Mouse (Mus musculus) midbrain, embryonic 11.5 days (tissue): ENCODE measurements around the gene Lrwd1. TPM values are rescaled to one million over a fixed set of nuclear protein-coding genes. Genes with fewer than 3 reads are reported as not detected.

Source experiments
- ATAC-seq: fragments of 200-750 bp; cut with Nextera tagmentation; 2 replicates; pipeline ENCODE4 v1.8.0; 2017; ENCODE audit warnings: moderate TSS enrichment, moderate library complexity; ENCODE audit not compliant: low FRiP score
- DNase-seq: peaks from one replicate; pipeline ENCODE4 v3.0.0; 2015; ENCODE audit warnings: low spot score; ENCODE audit errors: missing footprints
- H3K27ac ChIP-seq: fragments of 300-500 bp; sonication (generic); 2 replicates; pipeline ENCODE4 v1.5.1; 2014; ENCODE audit warnings: low read depth, low read length
- H3K27me3 ChIP-seq: fragments of 300-500 bp; sonication (generic); 2 replicates; pipeline ENCODE4 v1.6.1; 2014; ENCODE audit warnings: mild to moderate bottlenecking, low read length, moderate library complexity, mixed read lengths; ENCODE audit not compliant: control insufficient read depth, insufficient read depth
- H3K36me3 ChIP-seq: fragments of 300-500 bp; sonication (generic); 2 replicates; pipeline ENCODE4 v1.6.1; 2014; ENCODE audit warnings: mild to moderate bottlenecking, low read length, moderate library complexity, mixed read lengths; ENCODE audit not compliant: control insufficient read depth, insufficient read depth
- H3K4me1 ChIP-seq: fragments of 300-500 bp; sonication (generic); 2 replicates; pipeline ENCODE4 v1.6.1; 2014; ENCODE audit warnings: low read length; ENCODE audit not compliant: control insufficient read depth, insufficient read depth
- H3K4me2 ChIP-seq: fragments of 300-500 bp; sonication (generic); 2 replicates; pipeline ENCODE4 v1.6.1; 2014; ENCODE audit warnings: mild to moderate bottlenecking, moderate library complexity
- H3K4me3 ChIP-seq: fragments of 300-500 bp; sonication (generic); 2 replicates; pipeline ENCODE4 v1.5.1; 2014; ENCODE audit warnings: low read depth, low read length
- H3K9ac ChIP-seq: fragments of 300-500 bp; sonication (generic); 2 replicates; pipeline ENCODE4 v1.6.1; 2014; ENCODE audit warnings: low read length
- H3K9me3 ChIP-seq: fragments of 300-500 bp; sonication (generic); 2 replicates; pipeline ENCODE4 v1.6.1; 2016; ENCODE audit warnings: low read length; ENCODE audit not compliant: control insufficient read depth
- WGBS: fragments of 180-500 bp; shearing (Covaris S2); extraction: QIAGEN DNeasy Blood & Tissue Kit; methylation state at CpG from one replicate; pipeline ENCODE4 v1.1.7; 2014; 5-methylcytosine and 5-hydroxymethylcytosine counted together
- polyA plus RNA-seq: library from polyadenylated mRNA; unstranded; fragments of >200 nt; fragmentation: Nextera tagmentation; extraction: Ambion mirVana; gene quantifications from 2 replicates; pipeline ENCODE4 v1.2.1, GENCODE M21; 2014

Lrwd1 gene
- polyA plus RNA-seq, 1 experiment from 2014 or later: 40.9 TPM

GRCm38 (mm10) chr5:136084891-136085651 is 50.8 kb downstream of the Lrwd1 start:
- ATAC-seq (peak; percentile 56; the same call in 1 of the 2 replicates), DNase-seq (peak; percentile 91)
- Histone ChIP-seq H3K4me3 (peak overlapping the region; percentile 49; the same call in 1 of the 2 replicates), H3K27me3 (peaks cover 11% of the 10 kb centered on the region), H3K36me3 (no peaks in the 10 kb centered on the region), H3K4me2 (peak overlapping the region; percentile 84), H3K9ac (no peak overlapping the region), H3K27ac (no peak overlapping the region), H3K4me1 (peaks cover 16% of the 10 kb centered on the region), H3K9me3 (no peaks in the 10 kb centered on the region)
- WGBS: 4% methylated on average over 21 of the region's 21 CpGs

GRCm38 (mm10) chr5:136084144-136084881 is 51.6 kb downstream of the Lrwd1 start:
- no peaks in the 10 kb centered on the region for H3K9me3 ChIP-seq
- peak; percentile 86 for DNase-seq
- 1% methylated on average over 23 of the region's 23 CpGs for WGBS

GRCm38 (mm10) chr5:136083669-136084107 is 52.2 kb downstream of the Lrwd1 start, which contains the start of gene Rasa4:
Gene Rasa4 (plus strand): TSS chr5:136083916.
- ATAC-seq (peak; percentile 96), DNase-seq (peak; percentile 99)
- Histone ChIP-seq H3K27me3 (peaks cover 11% of the 10 kb centered on the region), H3K4me1 (peaks cover 16% of the 10 kb centered on the region), H3K27ac (no peak within 1 kb of the TSS), H3K4me3 (peak within 1 kb of the TSS; percentile 49), H3K4me2 (peak within 1 kb of the TSS; percentile 84), H3K9ac (peak within 1 kb of the TSS; percentile 54), H3K9me3 (no peaks in the 10 kb centered on the region), H3K36me3 (no peaks in the 10 kb centered on the region)
- 0% methylated on average over 28 of the region's 28 CpGs for WGBS

More at GRCm38 (mm10) chr5:136084144-136084881, 51.6 kb downstream of the Lrwd1 start:
- H3K4me3 ChIP-seq: peak overlapping the region; percentile 49
- no peaks in the 10 kb centered on the region for H3K36me3 ChIP-seq
- peaks cover 16% of the 10 kb centered on the region for H3K4me1 ChIP-seq
- H3K4me2 ChIP-seq: peak overlapping the region; percentile 84
- peak overlapping the region; percentile 54 for H3K9ac ChIP-seq
- H3K27ac ChIP-seq: no peak overlapping the region
- peak; percentile 40 for ATAC-seq
- peaks cover 11% of the 10 kb centered on the region for H3K27me3 ChIP-seq

GRCm38 (mm10) chr5:136082345-136082744 is 53.5 kb downstream of the Lrwd1 start:
- no peak for DNase-seq
- Histone ChIP-seq H3K36me3 (no peaks in the 10 kb centered on the region), H3K4me1 (peaks cover 16% of the 10 kb centered on the region), H3K27me3 (peaks cover 11% of the 10 kb centered on the region), H3K4me3 (no peak overlapping the region), H3K27ac (no peak overlapping the region), H3K4me2 (no peak overlapping the region), H3K9ac (no peak overlapping the region), H3K9me3 (no peaks in the 10 kb centered on the region)
- no peak for ATAC-seq
- 80% methylated on average over 4 of the region's 4 CpGs for WGBS

GRCm38 (mm10) chr5:136078136-136078535 is 57.7 kb downstream of the Lrwd1 start:
- ATAC-seq (no peak), DNase-seq (no peak)
- 95% methylated on average over 5 of the region's 5 CpGs for WGBS
- Histone ChIP-seq H3K9ac (no peak overlapping the region), H3K4me3 (no peak overlapping the region), H3K9me3 (no peaks in the 10 kb centered on the region), H3K36me3 (no peaks in the 10 kb centered on the region), H3K27me3 (no peaks in the 10 kb centered on the region), H3K4me2 (no peak overlapping the region), H3K4me1 (no peaks in the 10 kb centered on the region), H3K27ac (no peak overlapping the region)

- Histone ChIP-seq H3K36me3 (no peaks in the 10 kb centered on the region), H3K4me2 (no peak overlapping the region), H3K27me3 (no peaks in the 10 kb centered on the region), H3K4me3 (no peak overlapping the region), H3K9ac (no peak overlapping the region), H3K27ac (no peak overlapping the region), H3K9me3 (no peaks in the 10 kb centered on the region), H3K4me1 (no peaks in the 10 kb centered on the region)
- DNase-seq (no peak), ATAC-seq (no peak)
- WGBS: 88% methylated on average over 9 of the region's 9 CpGs
These were observed 58.8 kb downstream of the Lrwd1 start for GRCm38 (mm10) chr5:136077001-136077550.

GRCm38 (mm10) chr5:136076284-136076683 is 59.6 kb downstream of the Lrwd1 start:
- Histone ChIP-seq H3K27ac (no peak overlapping the region), H3K4me3 (no peak overlapping the region), H3K36me3 (no peaks in the 10 kb centered on the region), H3K4me2 (no peak overlapping the region), H3K27me3 (no peaks in the 10 kb centered on the region), H3K9ac (no peak overlapping the region; the same call in 1 of the 2 replicates), H3K9me3 (no peaks in the 10 kb centered on the region), H3K4me1 (no peaks in the 10 kb centered on the region)
- no peak for ATAC-seq
- WGBS: 64% methylated on average over 7 of the region's 7 CpGs
- no peak for DNase-seq

- Histone ChIP-seq H3K9me3 (no peaks in the 10 kb centered on the region), H3K4me1 (no peaks in the 10 kb centered on the region), H3K9ac (no peak overlapping the region), H3K27me3 (no peaks in the 10 kb centered on the region), H3K4me3 (no peak overlapping the region), H3K4me2 (no peak overlapping the region), H3K36me3 (no peaks in the 10 kb centered on the region), H3K27ac (no peak overlapping the region)
- 91% methylated on average over 5 of the region's 5 CpGs for WGBS
- ATAC-seq (no peak), DNase-seq (no peak)
These were observed 60.8 kb downstream of the Lrwd1 start for GRCm38 (mm10) chr5:136075076-136075475.

GRCm38 (mm10) chr5:136073526-136073925 is 62.3 kb downstream of the Lrwd1 start:
- ATAC-seq (no peak), DNase-seq (no peak)
- H3K4me1 ChIP-seq: no peaks in the 10 kb centered on the region
- no peaks in the 10 kb centered on the region for H3K9me3 ChIP-seq
- WGBS: 71% methylated on average over 11 of the region's 11 CpGs
- H3K4me2 ChIP-seq: no peak overlapping the region
- no peak overlapping the region for H3K4me3 ChIP-seq
- no peak overlapping the region for H3K9ac ChIP-seq
- no peaks in the 10 kb centered on the region for H3K27me3 ChIP-seq
- H3K27ac ChIP-seq: no peak overlapping the region
- no peaks in the 10 kb centered on the region for H3K36me3 ChIP-seq
